Mouse (Mus musculus) hindbrain, embryonic 13.5 days (tissue): Measurements from ENCODE around the gene Mrpl38. TPM values are rescaled to one million over a fixed set of nuclear protein-coding genes. Genes with fewer than 3 reads are reported as not detected.

Experiments
- ATAC-seq: fragments of 200-750 bp; cut with Nextera tagmentation; 2 replicates; pipeline ENCODE4 v1.8.0; 2017; ENCODE audit warnings: moderate TSS enrichment; ENCODE audit not compliant: low FRiP score
- H3K27ac ChIP-seq: fragments of 300-500 bp; sonication (generic); 2 replicates; pipeline ENCODE4 v1.5.1; 2015; ENCODE audit warnings: inconsistent platforms, mild to moderate bottlenecking, moderate library complexity
- H3K27me3 ChIP-seq: fragments of 300-500 bp; sonication (generic); 2 replicates; pipeline ENCODE4 v1.6.1; 2015; ENCODE audit warnings: mild to moderate bottlenecking, inconsistent platforms
- H3K36me3 ChIP-seq: fragments of 300-500 bp; sonication (generic); 2 replicates; pipeline ENCODE4 v1.6.1; 2015; ENCODE audit warnings: mild to moderate bottlenecking, inconsistent platforms
- H3K4me1 ChIP-seq: fragments of 300-500 bp; sonication (generic); replicated peaks from 2 replicates; pipeline ENCODE4 v1.6.1; 2015; ENCODE audit warnings: inconsistent platforms
- H3K4me2 ChIP-seq: fragments of 300-500 bp; sonication (generic); 2 replicates; pipeline ENCODE4 v1.6.1; 2015; ENCODE audit warnings: inconsistent platforms, mild to moderate bottlenecking, moderate library complexity
- H3K4me3 ChIP-seq: fragments of 300-500 bp; sonication (generic); 2 replicates; pipeline ENCODE4 v1.5.1; 2015; ENCODE audit warnings: mild to moderate bottlenecking, inconsistent platforms
- H3K9ac ChIP-seq: fragments of 300-500 bp; sonication (generic); 2 replicates; pipeline ENCODE4 v1.6.1; 2015; ENCODE audit warnings: mild to moderate bottlenecking, inconsistent platforms
- H3K9me3 ChIP-seq: fragments of 300-500 bp; sonication (generic); 2 replicates; pipeline ENCODE4 v1.6.1; 2016; ENCODE audit warnings: inconsistent platforms
- WGBS: fragments of 180-500 bp; shearing (Covaris S2); methylation state at CpG from one replicate; pipeline ENCODE4 v1.1.7; 2015; 5-methylcytosine and 5-hydroxymethylcytosine counted together
- polyA plus RNA-seq: library from polyadenylated mRNA; unstranded; fragments of >200 nt; fragmentation: Nextera tagmentation; extraction: Ambion mirVana; gene quantifications from 2 replicates; pipeline ENCODE4 v1.2.1, GENCODE M21; 2015

Gene Mrpl38
- 76.4 and 78.2 TPM in 2 replicates for polyA plus RNA-seq

DNA sequence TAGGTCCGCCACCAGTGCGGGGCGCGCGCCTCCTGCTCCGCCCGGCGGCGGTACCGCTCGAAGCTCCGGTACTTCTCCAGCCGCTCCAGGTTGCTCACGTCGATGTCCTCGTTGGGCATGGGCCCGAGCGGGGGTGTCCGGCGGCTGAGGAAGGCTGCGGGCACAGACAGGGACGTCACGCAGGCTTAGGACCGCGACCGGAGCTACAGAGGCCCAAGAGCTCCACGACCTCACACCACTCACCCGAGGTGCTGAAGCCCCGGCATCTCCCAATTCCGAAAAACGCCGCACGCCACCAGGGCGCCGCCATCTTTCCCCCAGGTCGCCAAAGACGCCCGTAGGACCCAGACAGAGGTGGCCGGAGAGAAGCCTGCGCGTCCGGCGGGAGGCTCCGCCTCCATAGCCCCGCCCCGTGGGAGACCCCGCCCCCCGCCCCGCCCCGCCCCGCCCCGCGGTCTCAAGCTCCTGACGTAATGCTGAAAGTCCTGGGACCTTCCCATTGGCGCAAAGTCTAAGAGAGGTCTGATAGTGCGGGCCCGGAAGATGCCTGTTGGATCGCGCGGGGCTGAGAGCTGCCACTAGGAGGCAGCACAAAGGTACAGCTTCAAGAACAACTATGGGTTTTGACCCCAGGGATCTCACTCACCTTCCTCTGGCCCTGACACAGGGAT lies at the start of gene Mrpl38:
Mrpl38 (minus strand) TSS at position 401 of the 671 bp plus-strand sequence.
- H3K4me2 ChIP-seq: peak within 1 kb of the TSS; percentile 72
- peaks cover 16% of the 10 kb centered on the region for H3K4me1 ChIP-seq
- peak within 1 kb of the TSS; percentile 86 for H3K4me3 ChIP-seq
- H3K27ac ChIP-seq: peak within 1 kb of the TSS; percentile 83
- H3K36me3 ChIP-seq: peaks cover 52% of the 10 kb centered on the region
- H3K9ac ChIP-seq: peak within 1 kb of the TSS; percentile 82
- peak; percentile 93 for ATAC-seq
- WGBS: under 1% methylated on average over 58 of the region's 60 CpGs
- no peaks in the 10 kb centered on the region for H3K27me3 ChIP-seq
- no peaks in the 10 kb centered on the region for H3K9me3 ChIP-seq

DNA sequence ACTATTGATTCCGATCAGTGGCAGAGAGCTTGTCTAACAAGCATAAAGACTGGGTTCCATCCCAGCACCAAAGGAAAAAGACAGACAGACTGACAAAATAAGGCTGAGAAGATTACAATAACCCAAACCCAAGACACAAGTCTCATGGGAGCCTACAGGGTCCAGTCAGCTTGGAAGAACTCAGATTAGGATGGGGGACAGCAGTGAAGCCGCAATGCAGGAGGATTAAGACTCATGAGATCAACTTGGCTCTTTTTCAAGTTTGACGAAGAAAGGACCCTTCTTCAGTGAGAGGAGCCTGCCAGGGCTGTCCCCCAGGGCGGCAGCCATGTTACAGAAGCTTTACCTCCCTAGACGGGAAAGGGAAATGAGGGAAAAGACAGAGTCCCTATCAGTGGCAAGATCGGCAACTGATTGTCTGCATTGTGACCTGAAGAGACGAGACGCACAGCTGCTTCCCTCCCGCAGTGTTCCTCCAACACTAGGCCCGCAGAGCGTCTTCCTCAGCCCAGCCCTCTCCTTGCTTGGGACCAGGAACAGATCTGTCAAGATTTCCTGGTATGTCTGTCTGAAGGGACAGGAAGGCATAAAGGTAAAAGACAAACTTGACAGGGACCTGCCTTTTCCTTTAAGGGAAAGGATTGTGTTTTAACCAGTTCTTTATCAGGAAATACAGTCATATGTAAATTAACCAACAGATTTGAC lies 48.7 kb upstream of the Mrpl38 start:
- Histone ChIP-seq H3K4me1 (peaks cover 15% of the 10 kb centered on the region), H3K27me3 (no peaks in the 10 kb centered on the region), H3K9me3 (no peaks in the 10 kb centered on the region), H3K4me2 (no peak overlapping the region), H3K9ac (peak overlapping the region; percentile 46; the same call in 1 of the 2 replicates), H3K36me3 (peaks cover 80% of the 10 kb centered on the region), H3K4me3 (no peak overlapping the region), H3K27ac (0 out of 2 replicates have a peak overlapping the region, but pooled peaks have one; percentile 56)
- no peak for ATAC-seq
- WGBS: 33% methylated on average over 11 of the region's 11 CpGs

DNA sequence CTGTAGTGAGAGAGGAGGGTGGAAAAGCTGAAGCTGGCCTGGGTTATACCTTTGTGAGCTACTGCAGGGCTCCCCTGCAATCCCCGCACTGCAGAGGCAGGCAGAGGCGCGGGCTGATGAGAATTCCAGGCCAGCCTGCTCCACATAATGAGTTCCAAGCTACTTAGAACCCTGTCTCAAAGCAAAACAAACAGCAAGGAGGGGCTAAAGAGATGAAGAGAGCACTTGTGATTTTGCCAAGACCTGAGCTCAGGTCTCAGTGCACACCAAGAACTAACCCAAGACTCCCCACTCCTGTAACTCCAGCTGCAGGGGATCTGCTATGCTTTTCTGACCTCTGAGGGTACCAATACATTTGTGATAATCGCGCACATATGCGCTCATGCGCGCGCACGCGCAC lies 47.7 kb upstream of the Mrpl38 start:
- peaks cover 15% of the 10 kb centered on the region for H3K4me1 ChIP-seq
- H3K27ac ChIP-seq: 0 out of 2 replicates have a peak overlapping the region, but pooled peaks have one; percentile 19
- H3K36me3 ChIP-seq: peaks cover 85% of the 10 kb centered on the region
- H3K9me3 ChIP-seq: no peaks in the 10 kb centered on the region
- H3K9ac ChIP-seq: no peak overlapping the region
- H3K27me3 ChIP-seq: no peaks in the 10 kb centered on the region
- no peak for ATAC-seq
- no peak overlapping the region for H3K4me3 ChIP-seq
- H3K4me2 ChIP-seq: no peak overlapping the region
- 86% methylated on average over 11 of the region's 11 CpGs for WGBS

DNA sequence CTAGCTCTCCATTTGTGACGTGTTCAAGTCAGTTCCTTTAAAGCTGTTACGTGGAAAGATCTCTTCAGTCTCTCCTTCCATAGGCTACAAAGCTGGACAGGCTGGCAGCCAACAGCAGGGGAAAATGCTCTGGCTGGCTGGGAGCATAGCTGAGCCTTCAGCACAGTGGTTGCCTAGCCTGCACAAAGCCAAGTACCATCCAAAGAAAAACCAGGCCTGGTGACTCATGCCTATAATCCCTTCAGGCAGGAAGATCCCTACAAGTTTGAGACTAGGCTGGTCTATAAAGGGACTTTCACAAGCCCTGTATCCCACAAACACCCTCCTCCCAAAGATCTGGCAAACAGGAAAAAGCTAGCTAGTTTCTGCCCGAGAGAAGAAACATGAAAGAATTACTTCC lies 47.2 kb upstream of the Mrpl38 start:
- no peak for ATAC-seq
- Histone ChIP-seq H3K4me3 (no peak overlapping the region), H3K27me3 (no peaks in the 10 kb centered on the region), H3K4me1 (peaks cover 15% of the 10 kb centered on the region), H3K4me2 (no peak overlapping the region), H3K9ac (no peak overlapping the region), H3K36me3 (peaks cover 82% of the 10 kb centered on the region), H3K9me3 (no peaks in the 10 kb centered on the region), H3K27ac (peak overlapping the region; percentile 18; the same call in 1 of the 2 replicates)
- 95% methylated on average over 3 of the region's 3 CpGs for WGBS

DNA sequence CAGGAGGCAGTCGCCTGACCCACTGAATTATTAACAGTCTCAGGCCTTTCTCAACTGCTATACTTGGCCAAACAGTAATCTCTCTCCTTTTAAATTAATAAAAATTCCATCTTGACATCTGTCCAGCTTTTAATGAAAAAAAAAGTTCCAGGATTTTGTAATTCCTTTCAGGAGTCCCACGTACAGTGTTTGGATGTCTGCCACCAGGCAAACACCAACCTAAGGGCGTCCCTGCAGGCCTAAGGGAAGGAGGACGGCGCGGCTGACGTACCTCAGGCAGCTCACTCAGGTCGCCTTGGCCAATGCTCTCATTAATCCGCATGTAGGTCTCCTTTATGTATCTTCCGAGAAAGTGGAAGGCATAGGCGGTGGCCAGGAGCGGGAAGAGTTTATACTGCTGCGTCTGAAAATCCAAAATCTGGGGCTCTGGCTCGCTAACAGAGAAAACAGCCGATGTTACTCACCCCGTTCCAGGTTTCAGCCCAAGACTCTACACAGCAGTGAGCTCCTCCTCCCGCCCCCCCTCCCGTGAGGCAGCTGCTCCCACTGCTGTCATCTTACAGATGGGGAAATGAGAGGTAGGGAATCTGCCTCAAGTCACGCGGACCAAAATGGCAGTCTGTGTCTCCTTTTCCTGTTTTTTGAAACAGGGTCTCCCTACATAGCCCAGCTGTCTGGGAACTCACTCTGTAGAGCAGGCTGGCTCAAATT lies 39.9 kb upstream of the Mrpl38 start:
- WGBS: 91% methylated on average over 20 of the region's 20 CpGs
- no peak overlapping the region for H3K4me3 ChIP-seq
- no peaks in the 10 kb centered on the region for H3K4me1 ChIP-seq
- H3K27me3 ChIP-seq: no peaks in the 10 kb centered on the region
- H3K36me3 ChIP-seq: peaks cover 95% of the 10 kb centered on the region
- H3K9me3 ChIP-seq: no peaks in the 10 kb centered on the region
- no peak overlapping the region for H3K9ac ChIP-seq
- ATAC-seq: no peak
- no peak overlapping the region for H3K27ac ChIP-seq
- H3K4me2 ChIP-seq: no peak overlapping the region

DNA sequence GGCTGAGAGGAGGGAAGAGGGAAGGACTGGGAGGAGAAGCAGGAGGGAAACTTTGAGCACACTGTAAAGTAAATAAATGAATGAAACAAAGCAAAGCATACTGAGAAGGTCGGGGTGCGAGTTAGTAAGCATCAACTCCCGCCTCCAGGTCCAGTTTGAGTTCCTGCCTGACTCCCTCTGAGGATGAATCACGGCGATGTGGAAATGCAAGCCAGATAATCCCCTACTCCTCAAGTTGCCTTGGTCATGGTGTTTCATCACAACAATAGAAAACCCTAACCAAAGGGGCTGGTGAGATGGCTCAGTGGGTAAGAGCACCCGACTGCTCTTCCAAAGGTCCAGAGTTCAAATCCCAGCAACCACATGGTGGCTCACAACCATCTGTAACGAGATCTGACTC lies 37.3 kb upstream of the Mrpl38 start:
- Histone ChIP-seq H3K27ac (no peak overlapping the region), H3K4me3 (no peak overlapping the region), H3K27me3 (no peaks in the 10 kb centered on the region), H3K36me3 (peaks cover 96% of the 10 kb centered on the region), H3K4me1 (no peaks in the 10 kb centered on the region), H3K9me3 (no peaks in the 10 kb centered on the region), H3K4me2 (no peak overlapping the region), H3K9ac (no peak overlapping the region)
- WGBS: 84% methylated on average over 7 of the region's 7 CpGs
- no peak for ATAC-seq

DNA sequence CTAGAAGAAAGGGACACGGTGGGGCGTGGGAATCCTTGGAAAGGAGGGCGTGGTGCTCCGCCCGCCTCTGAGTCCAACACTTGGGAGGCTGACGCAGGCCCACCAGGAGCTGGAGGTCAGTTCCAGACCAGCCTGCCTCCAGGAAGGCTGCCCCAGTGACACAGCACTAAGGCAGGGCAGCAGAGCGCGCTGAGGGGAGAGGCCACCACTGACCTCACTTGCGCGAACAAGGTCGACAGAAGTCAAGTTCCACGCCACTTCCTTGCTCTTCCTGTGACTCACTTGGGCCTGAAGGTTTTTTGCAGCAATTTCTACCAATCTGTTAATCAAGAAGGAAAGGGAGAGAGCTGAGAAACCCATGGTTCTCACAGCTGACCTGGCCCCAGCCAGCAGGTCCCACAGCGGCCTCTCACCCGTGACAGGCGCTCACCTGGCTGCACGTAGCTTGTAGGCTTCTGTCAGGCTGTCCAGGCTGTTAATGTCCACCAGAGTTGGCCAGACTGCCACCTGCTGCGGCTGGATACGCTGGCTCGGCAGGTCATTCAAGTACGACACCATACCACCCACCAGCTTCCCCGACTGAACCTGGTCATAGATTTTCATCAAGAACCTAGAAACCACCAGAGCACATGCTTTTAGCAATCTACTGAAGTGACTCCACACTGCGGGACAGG lies 36.2 kb upstream of the Mrpl38 start:
- no peak overlapping the region for H3K4me3 ChIP-seq
- WGBS: 93% methylated on average over 22 of the region's 22 CpGs
- H3K27ac ChIP-seq: no peak overlapping the region
- no peaks in the 10 kb centered on the region for H3K27me3 ChIP-seq
- H3K9me3 ChIP-seq: no peaks in the 10 kb centered on the region
- no peak overlapping the region for H3K9ac ChIP-seq
- H3K4me1 ChIP-seq: no peaks in the 10 kb centered on the region
- no peak for ATAC-seq
- H3K4me2 ChIP-seq: no peak overlapping the region
- H3K36me3 ChIP-seq: peaks cover 90% of the 10 kb centered on the region

DNA sequence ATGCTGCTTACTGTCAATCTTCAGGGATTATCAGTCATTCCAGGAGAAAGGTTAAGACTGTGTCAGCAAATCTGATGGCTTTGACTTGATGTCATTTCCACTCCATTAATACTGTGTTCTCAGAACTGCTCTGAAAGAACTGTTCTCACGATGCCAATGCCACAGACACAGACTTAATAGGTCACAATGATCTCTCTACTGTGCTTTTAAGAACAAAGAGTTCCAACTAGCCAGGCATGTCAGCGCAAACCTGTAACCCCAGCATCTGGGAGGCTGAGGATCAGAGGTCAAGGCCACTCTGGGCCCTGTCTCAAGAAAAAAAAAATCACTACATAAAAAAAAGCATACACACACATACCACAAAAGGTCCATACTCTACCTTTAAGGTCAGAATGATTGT lies 33.3 kb upstream of the Mrpl38 start:
- no peaks in the 10 kb centered on the region for H3K27me3 ChIP-seq
- H3K36me3 ChIP-seq: peaks cover 62% of the 10 kb centered on the region
- WGBS: 89% methylated on average over 2 of the region's 2 CpGs
- H3K4me1 ChIP-seq: peaks cover 10% of the 10 kb centered on the region
- no peaks in the 10 kb centered on the region for H3K9me3 ChIP-seq
- H3K4me3 ChIP-seq: no peak overlapping the region
- no peak overlapping the region for H3K27ac ChIP-seq
- H3K4me2 ChIP-seq: no peak overlapping the region
- no peak for ATAC-seq
- H3K9ac ChIP-seq: 0 out of 2 replicates have a peak overlapping the region, but pooled peaks have one; percentile 2

DNA sequence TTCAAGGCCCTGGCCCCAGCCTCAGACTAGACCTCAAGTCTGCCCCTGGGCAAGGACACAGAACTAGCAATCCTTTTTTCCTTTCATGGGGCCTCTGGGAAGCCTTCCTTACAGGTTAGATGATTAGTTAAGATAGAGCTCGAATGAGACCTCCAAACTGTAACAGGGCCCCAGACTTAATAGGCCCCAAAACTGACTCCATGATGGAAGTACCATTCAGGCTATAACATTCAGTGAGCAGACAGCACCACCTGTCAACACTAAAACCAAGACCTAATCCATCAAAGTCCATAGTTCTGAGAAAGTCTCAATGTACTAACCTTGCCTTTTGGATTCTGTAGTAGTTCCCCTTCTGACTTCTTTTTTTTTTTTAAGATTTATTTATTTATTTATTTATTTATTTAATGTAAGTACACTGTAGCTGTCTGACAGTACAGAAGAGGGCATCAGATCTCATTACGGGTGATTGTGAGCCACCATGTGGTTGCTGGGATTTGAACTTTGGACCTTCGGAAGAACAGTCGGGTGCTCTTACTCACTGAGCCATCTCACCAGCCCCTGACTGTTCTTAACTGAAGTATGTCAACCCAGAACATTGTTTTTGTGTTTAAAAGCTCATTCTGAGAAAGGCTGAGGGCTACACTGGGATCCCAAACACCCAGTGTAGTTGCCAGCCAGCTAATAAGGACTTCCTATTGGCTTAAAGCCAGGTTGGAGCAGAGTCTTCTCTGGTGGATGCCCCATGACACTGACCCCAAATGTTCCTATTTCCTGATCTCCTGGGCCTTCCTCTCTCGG lies 31.5 kb upstream of the Mrpl38 start:
- WGBS: 90% methylated on average over 5 of the region's 5 CpGs
- H3K9me3 ChIP-seq: no peaks in the 10 kb centered on the region
- peaks cover 52% of the 10 kb centered on the region for H3K36me3 ChIP-seq
- no peak for ATAC-seq
- peaks cover 28% of the 10 kb centered on the region for H3K4me1 ChIP-seq
- H3K27me3 ChIP-seq: no peaks in the 10 kb centered on the region
- H3K9ac ChIP-seq: no peak overlapping the region
- H3K4me2 ChIP-seq: no peak overlapping the region
- no peak overlapping the region for H3K27ac ChIP-seq
- H3K4me3 ChIP-seq: no peak overlapping the region

DNA sequence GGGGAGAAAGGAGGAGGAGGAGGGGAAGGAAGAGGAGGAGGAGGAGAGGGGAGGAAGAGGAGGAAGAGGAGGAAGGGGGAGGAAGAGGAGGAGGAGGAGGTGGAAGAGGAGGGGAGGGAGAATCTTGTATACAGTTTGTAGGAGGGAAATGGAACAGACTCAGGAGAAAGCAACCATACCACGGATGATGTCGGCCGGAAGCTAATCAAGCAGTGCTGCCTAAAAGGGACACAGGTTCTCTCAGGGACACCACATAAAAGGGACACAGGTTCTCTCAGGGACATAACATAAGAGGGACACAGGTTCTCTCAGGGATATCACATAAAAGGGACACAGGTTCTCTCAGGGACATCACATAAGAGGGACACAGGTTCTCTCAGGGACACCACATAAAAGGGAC lies 30.5 kb upstream of the Mrpl38 start:
- H3K9me3 ChIP-seq: no peaks in the 10 kb centered on the region
- WGBS: 87% methylated on average over 3 of the region's 3 CpGs

DNA sequence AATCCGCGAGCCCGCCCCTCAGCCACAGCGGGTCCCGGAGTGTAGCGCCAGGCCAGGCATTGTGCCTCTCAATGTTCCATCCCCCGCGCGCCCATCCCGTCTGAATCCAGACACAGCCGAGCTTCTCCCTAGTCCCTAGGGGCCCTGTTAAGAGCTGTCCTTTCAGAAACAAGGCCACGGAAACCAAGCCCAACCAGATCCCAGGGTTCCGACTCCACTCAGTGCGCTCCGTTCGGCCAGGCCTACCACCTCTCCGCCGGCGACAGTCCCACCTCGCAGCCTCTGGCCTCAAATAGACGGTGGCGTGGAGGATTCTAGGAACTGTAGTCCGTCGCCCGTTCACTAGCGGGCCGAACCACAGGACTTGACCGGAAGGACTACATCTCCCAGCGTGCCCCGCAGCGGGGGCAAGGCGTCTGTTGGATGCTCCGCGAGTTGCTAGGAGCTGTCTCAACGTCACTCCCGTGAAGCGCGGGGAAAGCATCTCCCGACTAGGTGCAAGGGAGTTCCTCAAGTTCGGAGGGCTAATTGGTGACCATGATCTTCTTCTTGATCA lies 29.3 kb upstream of the Mrpl38 start, which contains the start of gene Fbf1:
Fbf1 (minus strand) TSS at position 283 of the 556 bp plus-strand sequence.
- WGBS: under 1% methylated on average over 40 of the region's 40 CpGs

More for the DNA sequence above, 30.5 kb upstream of the Mrpl38 start:
- Histone ChIP-seq H3K36me3 (peaks cover 51% of the 10 kb centered on the region), H3K27ac (no peak overlapping the region), H3K27me3 (no peaks in the 10 kb centered on the region), H3K9ac (no peak overlapping the region), H3K4me2 (no peak overlapping the region), H3K4me1 (peaks cover 28% of the 10 kb centered on the region), H3K4me3 (no peak overlapping the region)
- no peak for ATAC-seq

More for the DNA sequence above, 29.3 kb upstream of the Mrpl38 start, which contains the start of gene Fbf1:
- Histone ChIP-seq H3K4me2 (peak within 1 kb of the TSS; percentile 77), H3K27me3 (no peaks in the 10 kb centered on the region), H3K9me3 (no peaks in the 10 kb centered on the region), H3K36me3 (peaks cover 47% of the 10 kb centered on the region), H3K4me1 (peaks cover 35% of the 10 kb centered on the region), H3K27ac (peak within 1 kb of the TSS; percentile 96), H3K4me3 (peak within 1 kb of the TSS; percentile 73), H3K9ac (peak within 1 kb of the TSS; percentile 89)
- peak; percentile 98 for ATAC-seq
